Mouse (Mus musculus): Measurements from ENCODE around the gene Il6ra. TPM values are rescaled to one million over a fixed set of nuclear protein-coding genes. Genes with fewer than 3 reads are reported as not detected.

The Il6ra gene
- polyA plus RNA-seq, 1 experiment from 2014 or later, result 0.38 TPM

- Histone ChIP-seq H3K9me3 (replicated peaks) (no peaks in the 10 kb centered on the region), H3K27ac (no peak overlapping the region), H3K36me3 (no peaks in the 10 kb centered on the region), H3K4me1 (no peaks in the 10 kb centered on the region), H3K27me3 (ENCODE audit: low read depth, poor library complexity, severe bottlenecking) (no peaks in the 10 kb centered on the region), H3K4me3 (no peak overlapping the region)
- 88% methylated on average over 11 of the region's 11 CpGs for WGBS
- DNase-seq (ENCODE audit: low spot score), result no peak
Observed at GRCm38 (mm10) chr3:89821096-89821513, 91.9 kb downstream of the Il6ra start.

GRCm38 (mm10) chr3:89820311-89821095, 92.5 kb downstream of the Il6ra start:
- DNase-seq (ENCODE audit: low spot score), result no peak
- Histone ChIP-seq H3K9me3 (replicated peaks) (no peaks in the 10 kb centered on the region), H3K36me3 (no peaks in the 10 kb centered on the region), H3K27me3 (ENCODE audit: low read depth, poor library complexity, severe bottlenecking) (no peaks in the 10 kb centered on the region), H3K4me3 (no peak overlapping the region), H3K4me1 (no peaks in the 10 kb centered on the region), H3K27ac (no peak overlapping the region)
- WGBS, result 89% methylated on average over 12 of the region's 12 CpGs

DNA sequence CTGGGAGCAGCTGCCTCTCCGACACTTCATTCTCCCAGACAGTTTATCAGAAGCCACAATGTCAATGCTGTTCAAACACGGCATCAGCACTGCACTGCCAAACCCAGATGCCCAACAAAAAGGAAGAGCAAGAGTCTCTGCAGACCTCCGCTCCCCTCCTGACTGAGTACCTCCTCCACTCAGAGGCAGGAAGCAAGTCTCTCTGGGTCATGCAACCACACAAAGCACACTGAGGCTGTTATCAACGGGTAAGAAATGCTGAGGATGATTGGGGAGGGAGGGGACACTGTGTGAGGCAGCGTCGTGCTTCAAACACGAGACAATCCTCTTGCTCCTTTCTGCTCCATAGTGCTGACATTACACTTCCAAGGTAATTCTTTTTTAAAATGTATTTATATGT, 93.1 kb downstream of the Il6ra start:
- WGBS, result 72% methylated on average over 7 of the region's 7 CpGs
- H3K9me3 ChIP-seq (replicated peaks), result no peaks in the 10 kb centered on the region
- no peak for DNase-seq (ENCODE audit: low spot score)

GRCm38 (mm10) chr3:89818605-89819004, 94.4 kb downstream of the Il6ra start:
- DNase-seq (ENCODE audit: low spot score), result no peak
- Histone ChIP-seq H3K9me3 (replicated peaks) (no peaks in the 10 kb centered on the region), H3K36me3 (no peaks in the 10 kb centered on the region), H3K27me3 (ENCODE audit: low read depth, poor library complexity, severe bottlenecking) (no peaks in the 10 kb centered on the region), H3K27ac (no peak overlapping the region), H3K4me3 (no peak overlapping the region), H3K4me1 (no peaks in the 10 kb centered on the region)
- 83% methylated on average over 3 of the region's 3 CpGs for WGBS

More for the DNA sequence above, 93.1 kb downstream of the Il6ra start:
- no peak overlapping the region for H3K27ac ChIP-seq
- no peaks in the 10 kb centered on the region for H3K36me3 ChIP-seq
- no peak overlapping the region for H3K4me3 ChIP-seq
- H3K4me1 ChIP-seq, result no peaks in the 10 kb centered on the region
- no peaks in the 10 kb centered on the region for H3K27me3 ChIP-seq (ENCODE audit: low read depth, poor library complexity, severe bottlenecking)

DNA sequence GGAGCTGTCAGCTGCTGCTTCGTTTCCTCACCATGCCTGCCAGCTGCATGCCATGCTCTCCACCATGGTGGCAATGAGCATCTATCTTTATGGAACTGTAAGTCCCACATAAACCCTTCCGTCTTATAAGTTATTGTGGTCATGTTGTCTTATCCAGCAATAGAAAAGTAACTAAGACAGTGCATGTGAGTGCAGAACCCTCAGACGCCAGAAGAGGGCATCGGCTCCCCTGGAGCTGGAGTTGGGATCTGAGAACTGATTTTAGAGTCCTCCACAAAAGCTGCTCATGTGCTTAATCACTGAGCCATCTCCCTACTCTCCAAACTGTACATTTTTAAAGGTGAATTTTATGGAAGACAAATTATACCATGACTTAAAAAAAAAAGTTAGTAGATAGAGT, 95.9 kb downstream of the Il6ra start:
- no peaks in the 10 kb centered on the region for H3K9me3 ChIP-seq (replicated peaks)
- H3K27ac ChIP-seq, result no peak overlapping the region
- no peaks in the 10 kb centered on the region for H3K4me1 ChIP-seq
- no peak overlapping the region for H3K4me3 ChIP-seq
- WGBS, result 59% methylated on average over 4 of the region's 4 CpGs
- DNase-seq (ENCODE audit: low spot score), result no peak
- no peaks in the 10 kb centered on the region for H3K27me3 ChIP-seq (ENCODE audit: low read depth, poor library complexity, severe bottlenecking)
- no peaks in the 10 kb centered on the region for H3K36me3 ChIP-seq

Other genes with a start within 250 kb of the Il6ra start
- 15.4 and 17.5 TPM in 2 replicates for gene Adar, start 198.2 kb downstream of the Il6ra start, polyA plus RNA-seq (2016; fragmentation: Nextera tagmentation; extraction: Ambion mirVana)
- gene Chrnb2, start 148.6 kb downstream of the Il6ra start, polyA plus RNA-seq (2016; fragmentation: Nextera tagmentation; extraction: Ambion mirVana), result 0.41 and 0.56 TPM in 2 replicates
- gene Ube2q1, start 139.6 kb downstream of the Il6ra start, polyA plus RNA-seq (2016; fragmentation: Nextera tagmentation; extraction: Ambion mirVana), result 15.6 and 16.0 TPM in 2 replicates
- gene She, start 81.8 kb downstream of the Il6ra start, polyA plus RNA-seq (2016; fragmentation: Nextera tagmentation; extraction: Ambion mirVana), result 2.8 and 3.1 TPM in 2 replicates
- 16.0 and 18.3 TPM in 2 replicates for gene Atp8b2, start 50.3 kb upstream of the Il6ra start, polyA plus RNA-seq (2016; fragmentation: Nextera tagmentation; extraction: Ambion mirVana)
- gene Hax1, start 85.6 kb upstream of the Il6ra start, polyA plus RNA-seq (2016; fragmentation: Nextera tagmentation; extraction: Ambion mirVana), result 308 and 315 TPM in 2 replicates
- 171 and 183 TPM in 2 replicates for gene 4933434E20Rik, start 138.4 kb upstream of the Il6ra start, polyA plus RNA-seq (2016; fragmentation: Nextera tagmentation; extraction: Ambion mirVana)
- 234 and 244 TPM in 2 replicates for gene Ubap2l, start 139.4 kb upstream of the Il6ra start, polyA plus RNA-seq (2016; fragmentation: Nextera tagmentation; extraction: Ambion mirVana)
- 634 and 641 TPM in 2 replicates for gene Tpm3, start 159.5 kb upstream of the Il6ra start, polyA plus RNA-seq (2016; fragmentation: Nextera tagmentation; extraction: Ambion mirVana)
- gene Nup210l, start 190.9 kb upstream of the Il6ra start, polyA plus RNA-seq (2016; fragmentation: Nextera tagmentation; extraction: Ambion mirVana), result 0.63 and 0.65 TPM in 2 replicates

Data from limb, embryonic 10.5 days (tissue).